Mouse (Mus musculus): Measurements from ENCODE around the gene Myo15. TPM values are rescaled to one million over a fixed set of nuclear protein-coding genes. Genes with fewer than 3 reads are reported as not detected.
"Not testable (repeated sequence)": the region's sequence is repeated elsewhere in the genome, so short reads cannot be mapped to it uniquely, and the experiment has no call there.

Gene Myo15
- total RNA-seq, 2 experiments from 2014 or later: 0.05 TPM; not detected in 1

DNA sequence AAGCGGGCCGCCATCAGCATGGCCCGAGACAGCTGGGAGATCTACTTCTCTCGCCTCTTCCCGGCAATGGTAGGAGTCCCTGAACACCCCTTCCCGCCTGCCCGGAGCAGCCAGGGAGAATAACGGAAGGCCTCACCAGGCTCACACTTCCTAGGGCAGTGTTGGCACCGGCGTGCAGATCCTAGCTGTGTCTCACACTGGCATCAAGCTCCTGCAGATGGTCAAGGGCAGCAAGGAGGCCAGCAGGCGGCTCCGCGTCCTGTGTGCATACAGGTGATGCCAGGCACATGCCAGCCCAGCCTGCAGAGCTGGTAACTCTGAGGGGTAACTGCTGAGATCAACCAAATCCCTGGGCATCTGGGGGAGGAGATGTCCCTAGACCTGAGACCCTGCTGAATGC is 38.1 kb downstream of the Myo15 start:
- DNase-seq (ENCODE audit: low spot score): no peak

GRCm38 (mm10) chr11:60508950-60509349 is 39.8 kb downstream of the Myo15 start:
- DNase-seq (ENCODE audit: low spot score): no peak

DNA sequence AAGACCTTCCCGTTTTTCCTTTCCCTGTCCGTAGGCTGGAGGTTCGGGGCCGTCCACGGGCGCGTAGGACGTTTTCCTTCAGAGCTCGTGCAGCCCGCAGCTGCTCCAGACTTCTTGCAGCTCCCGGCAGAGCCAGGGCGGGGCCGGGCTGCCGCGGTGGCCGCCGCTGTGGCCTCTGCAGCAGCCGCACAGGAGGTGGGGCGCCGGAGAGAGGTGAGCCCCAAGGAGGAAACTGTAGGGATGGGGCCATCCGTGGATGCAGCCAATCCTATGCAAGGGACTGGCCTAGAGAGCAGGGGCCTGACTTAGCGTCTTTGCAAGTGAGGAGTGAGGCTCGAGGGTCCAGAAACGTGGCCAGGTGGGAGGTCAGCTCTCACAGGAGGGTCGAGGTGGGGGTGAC is 40.4 kb downstream of the Myo15 start:
- DNase-seq (ENCODE audit: low spot score): no peak

DNA sequence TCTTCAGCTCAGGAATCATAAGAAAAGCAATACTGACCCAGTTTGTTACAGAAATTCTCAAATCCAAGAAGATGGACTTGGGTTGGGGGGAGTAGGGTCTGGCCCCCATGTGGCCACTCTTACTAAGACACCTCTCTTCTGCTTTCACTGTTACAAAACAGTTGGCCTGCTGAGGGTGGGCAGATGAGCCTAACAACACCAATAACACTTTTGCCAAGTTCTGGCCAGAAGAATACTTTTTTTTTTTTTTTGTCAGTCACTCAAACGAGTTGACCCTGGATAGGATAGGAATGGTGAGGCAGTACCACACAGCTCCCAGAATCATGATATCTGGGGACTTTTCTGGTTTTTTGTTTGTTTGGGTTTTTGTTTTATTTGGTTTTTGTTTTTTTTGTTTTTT is 42.8 kb downstream of the Myo15 start:
- no peak for DNase-seq (ENCODE audit: low spot score)

- no peak for DNase-seq (ENCODE audit: low spot score)
These were observed 43.4 kb downstream of the Myo15 start for GRCm38 (mm10) chr11:60512520-60512919.

DNA sequence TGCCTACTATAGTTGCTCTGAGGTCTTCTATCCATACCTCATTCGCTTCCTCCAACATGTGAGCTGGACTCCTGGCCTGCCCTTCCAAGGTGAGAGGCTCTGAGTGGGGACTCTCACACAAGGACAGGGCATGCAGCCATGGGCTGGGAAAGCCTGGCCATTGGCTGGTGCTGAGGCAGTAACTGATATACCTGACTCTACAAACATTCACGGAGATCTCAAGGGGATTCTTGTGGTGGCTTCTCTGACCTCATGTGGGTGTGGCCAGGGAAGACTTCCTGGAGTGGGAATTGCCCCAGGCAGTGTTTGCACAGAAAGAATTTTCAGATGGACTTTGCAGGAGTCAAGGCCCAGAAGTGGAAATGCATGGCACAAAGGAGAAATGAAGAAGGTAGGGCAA is 45.8 kb downstream of the Myo15 start:
- no peak for DNase-seq (ENCODE audit: low spot score)

DNA sequence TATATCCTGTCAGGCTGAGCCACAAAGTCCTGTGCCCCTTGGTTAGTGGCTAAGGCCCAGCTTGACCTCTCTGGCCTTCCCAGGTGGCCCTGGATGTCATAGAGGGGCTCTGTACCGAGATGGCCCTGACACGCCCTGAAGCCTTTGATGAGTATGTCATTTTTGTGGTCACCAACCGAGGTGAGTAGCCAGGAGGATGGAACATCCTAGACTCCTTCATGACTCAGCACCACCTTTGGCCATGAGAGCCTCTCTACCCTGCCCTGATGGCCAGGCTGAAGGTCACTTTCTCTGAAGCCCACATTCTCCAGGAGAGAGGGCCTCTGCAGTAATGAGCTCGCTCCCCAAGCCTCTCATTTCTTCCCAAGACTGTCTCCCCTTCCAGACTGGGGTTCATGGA is 49.2 kb downstream of the Myo15 start:
- DNase-seq (ENCODE audit: low spot score): no peak

DNA sequence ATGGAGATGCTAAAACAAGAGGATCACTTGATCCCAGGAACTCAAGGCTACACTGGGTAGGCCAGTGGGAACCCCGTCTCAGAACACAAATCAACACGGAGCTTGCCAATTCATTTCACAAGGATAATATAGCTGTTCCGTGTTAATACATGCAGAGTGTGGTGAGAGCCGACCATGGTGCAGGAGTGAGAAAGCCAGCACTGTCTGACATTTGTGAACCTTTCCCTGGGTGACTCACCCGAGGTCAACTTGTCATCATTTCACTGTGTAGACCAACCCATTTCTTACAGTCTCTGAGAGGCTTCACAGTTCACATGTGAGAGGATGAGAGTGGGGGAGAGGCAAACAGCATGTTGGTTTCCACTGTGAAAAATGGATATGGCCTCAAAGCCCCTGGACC is 52.9 kb downstream of the Myo15 start:
- DNase-seq (ENCODE audit: low spot score): no peak

- DNase-seq (ENCODE audit: low spot score): no peak
These were observed 53.7 kb downstream of the Myo15 start for GRCm38 (mm10) chr11:60522661-60523365.

- DNase-seq (ENCODE audit: low spot score): peak; percentile 38
These were observed 57.3 kb downstream of the Myo15 start for GRCm38 (mm10) chr11:60526461-60526860.

DNA sequence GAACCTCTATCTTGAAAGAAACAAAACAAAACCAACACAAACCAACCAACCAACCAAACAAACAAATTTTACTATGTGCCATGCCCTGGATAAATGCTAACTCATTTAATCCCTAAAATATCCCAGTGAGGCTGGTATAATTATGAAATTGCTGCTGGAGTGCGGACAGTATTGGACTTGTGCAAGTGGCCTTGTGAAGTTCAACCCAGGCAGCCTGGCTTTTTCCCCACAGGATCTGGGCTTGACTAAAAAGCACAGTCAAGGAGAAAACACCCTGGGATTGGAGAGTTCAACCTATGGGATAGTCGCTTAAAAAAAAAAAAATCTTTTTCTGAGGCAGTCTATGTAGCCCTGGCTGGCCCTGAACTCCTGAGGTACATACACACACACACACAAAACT is 66.5 kb downstream of the Myo15 start:
- DNase-seq (ENCODE audit: low spot score): no peak

- no peak for DNase-seq (ENCODE audit: low spot score)
These were observed 67.2 kb downstream of the Myo15 start, which contains the start of gene Alkbh5 for GRCm38 (mm10) chr11:60536180-60536858. Gene Alkbh5 (plus strand): TSS chr11:60536381.

- peak; percentile 92 for DNase-seq (ENCODE audit: low spot score)
These were observed 67.8 kb downstream of the Myo15 start for GRCm38 (mm10) chr11:60536859-60537467.

DNA sequence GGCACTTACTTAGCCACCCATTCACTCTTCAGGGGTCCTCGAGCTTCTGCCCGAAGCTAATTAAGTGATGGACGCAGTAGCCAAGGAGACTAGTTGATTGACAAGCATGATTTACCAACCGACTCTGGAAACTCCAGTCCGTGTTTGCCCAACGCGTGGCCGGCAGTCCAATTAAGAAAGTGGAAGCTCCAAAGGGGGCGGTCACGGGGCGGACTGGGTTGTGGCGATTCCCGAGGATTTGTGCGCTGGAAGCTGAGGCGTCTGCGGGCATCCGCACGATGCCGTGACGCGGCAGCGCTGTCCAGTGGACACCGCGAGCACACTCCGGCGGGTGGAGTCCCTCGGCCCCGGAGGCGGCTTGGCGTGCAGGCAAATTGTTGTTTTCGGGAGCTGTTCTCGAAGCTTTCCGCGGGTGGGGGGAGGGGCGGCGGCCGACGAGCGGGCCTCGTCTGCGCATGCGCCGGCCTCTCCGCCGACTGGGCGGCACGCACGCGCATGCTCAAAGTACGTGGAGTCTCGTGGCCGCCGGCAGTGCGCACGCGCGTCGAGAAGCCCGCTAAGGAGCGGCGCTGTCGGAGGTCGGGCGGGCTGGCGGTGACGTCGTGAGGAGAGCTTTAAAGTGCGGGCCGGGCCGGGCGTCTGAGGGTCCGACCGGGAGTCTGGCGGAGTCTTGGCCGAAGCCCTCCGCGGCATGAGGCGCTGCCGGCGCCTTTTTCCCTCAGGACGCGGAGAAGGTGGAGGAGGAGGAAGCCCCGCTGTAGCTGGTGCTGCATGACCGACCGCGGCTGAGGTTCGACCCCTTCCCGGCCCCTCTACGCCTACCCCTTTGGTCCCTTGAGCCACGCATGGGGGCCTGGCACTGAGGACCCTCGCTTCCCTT is 68.6 kb downstream of the Myo15 start:
- DNase-seq (ENCODE audit: low spot score): peak; percentile 97

GRCm38 (mm10) chr11:60538371-60539281 is 69.5 kb downstream of the Myo15 start:
- peak; percentile 25 for DNase-seq (ENCODE audit: low spot score)

DNA sequence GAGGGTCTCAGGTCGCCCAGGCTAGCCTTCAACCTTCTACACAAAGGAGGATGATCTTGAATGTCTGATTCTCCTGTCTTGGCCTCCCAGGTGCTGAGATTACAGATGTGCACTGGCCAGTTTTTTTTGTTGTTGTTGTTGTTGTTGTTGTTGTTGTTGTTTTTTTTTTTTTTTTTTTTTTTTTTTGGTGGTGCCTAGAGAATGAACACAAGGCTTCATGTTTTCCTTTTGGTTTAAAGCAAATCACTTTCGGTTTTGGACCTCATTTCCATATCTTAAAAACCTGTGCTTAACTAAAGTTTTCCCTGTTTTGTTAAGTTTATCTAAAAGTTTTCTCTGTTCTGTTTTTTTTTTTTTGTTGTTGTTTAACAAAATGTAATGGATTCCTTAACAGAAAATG is 70.4 kb downstream of the Myo15 start:
- DNase-seq (ENCODE audit: low spot score): no peak

- peak; percentile 62 for DNase-seq (ENCODE audit: low spot score)
These were observed 71.0 kb downstream of the Myo15 start for GRCm38 (mm10) chr11:60540002-60540610.

- peak; percentile 29 for DNase-seq (ENCODE audit: low spot score)
These were observed 71.6 kb downstream of the Myo15 start for GRCm38 (mm10) chr11:60540761-60541160.

DNA sequence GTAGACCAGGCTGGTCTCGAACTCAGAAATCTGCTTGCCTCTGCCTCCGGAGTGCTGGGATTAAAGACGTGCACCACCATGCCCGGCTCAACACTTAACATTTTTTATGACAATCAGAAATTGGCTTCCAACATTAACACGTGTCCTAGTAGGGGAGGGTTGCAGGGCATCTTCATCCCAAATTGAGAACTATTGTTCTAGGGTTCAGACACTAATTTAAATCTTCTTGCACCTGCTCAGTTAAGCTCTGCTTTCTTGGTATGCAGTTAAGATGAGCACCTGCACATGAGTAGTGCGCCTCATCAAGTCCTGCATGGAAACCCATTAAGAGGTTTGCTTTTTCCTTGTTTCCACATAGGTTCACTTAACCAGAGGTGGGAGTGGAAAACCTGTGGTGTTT is 72.7 kb downstream of the Myo15 start:
- DNase-seq (ENCODE audit: low spot score): no peak

- DNase-seq (ENCODE audit: low spot score): not testable (repeated sequence)
These were observed 74.1 kb downstream of the Myo15 start for GRCm38 (mm10) chr11:60543211-60543610.
